Mouse (Mus musculus): ENCODE results near the gene Mydgf. TPM values are rescaled to one million over a fixed set of nuclear protein-coding genes. Genes with fewer than 3 reads are reported as not detected.

Mydgf gene
- total RNA-seq, 2 experiments from 2014 or later = 40.6 to 41.1 TPM

GRCm38 (mm10) chr17:56182975-56183657 is 604 bp downstream of the Mydgf start:
- DNase-seq (ENCODE audit: low spot score in 2 of 2) = no peak
- H3K4me3 ChIP-seq = peak overlapping the region; percentile 92
- H3K27ac ChIP-seq = peak overlapping the region; percentile 93
- no peak for TF ChIP-seq CTCF (conservative IDR thresholded peaks at IDR 0.05)

- Histone ChIP-seq H3K27ac (no peak overlapping the region), H3K4me3 (no peak overlapping the region)
- DNase-seq (ENCODE audit: low spot score in 2 of 2) = no peak
- TF ChIP-seq CTCF (conservative IDR thresholded peaks at IDR 0.05) = no peak
These were observed 8.3 kb downstream of the Mydgf start for GRCm38 (mm10) chr17:56175416-56175815.

- H3K4me3 ChIP-seq = no peak overlapping the region
- no peak overlapping the region for H3K27ac ChIP-seq
- no peak for TF ChIP-seq CTCF (conservative IDR thresholded peaks at IDR 0.05)
- DNase-seq (ENCODE audit: low spot score in 2 of 2) = no peak
These were observed 10.2 kb downstream of the Mydgf start for GRCm38 (mm10) chr17:56173401-56174046.

GRCm38 (mm10) chr17:56171881-56172280 is 11.8 kb downstream of the Mydgf start:
- DNase-seq (ENCODE audit: low spot score in 2 of 2) = no peak
- no peak overlapping the region for H3K27ac ChIP-seq
- TF ChIP-seq CTCF (conservative IDR thresholded peaks at IDR 0.05) = no peak

GRCm38 (mm10) chr17:56171456-56171855 is 12.3 kb downstream of the Mydgf start:
- DNase-seq (ENCODE audit: low spot score in 2 of 2) = no peak
- Histone ChIP-seq H3K27ac (no peak overlapping the region), H3K4me3 (no peak overlapping the region)
- no peak for TF ChIP-seq CTCF (conservative IDR thresholded peaks at IDR 0.05)

More at GRCm38 (mm10) chr17:56171881-56172280, 11.8 kb downstream of the Mydgf start:
- H3K4me3 ChIP-seq = no peak overlapping the region

GRCm38 (mm10) chr17:56170636-56171035 is 13.1 kb downstream of the Mydgf start:
- Histone ChIP-seq H3K27ac (peak overlapping the region; percentile 36; the same call in 1 of the 2 replicates), H3K4me3 (no peak overlapping the region)
- DNase-seq (ENCODE audit: low spot score in 2 of 2) = no peak
- TF ChIP-seq CTCF (conservative IDR thresholded peaks at IDR 0.05) = no peak

- TF ChIP-seq CTCF (conservative IDR thresholded peaks at IDR 0.05) = no peak
- Histone ChIP-seq H3K4me3 (no peak overlapping the region), H3K27ac (peak overlapping the region; percentile 36)
- DNase-seq (ENCODE audit: low spot score in 2 of 2) = no peak
These were observed 13.9 kb downstream of the Mydgf start for GRCm38 (mm10) chr17:56169830-56170229.

GRCm38 (mm10) chr17:56165671-56166070 is 18.0 kb downstream of the Mydgf start:
- H3K4me3 ChIP-seq = no peak overlapping the region
- TF ChIP-seq CTCF (conservative IDR thresholded peaks at IDR 0.05) = no peak
- DNase-seq (ENCODE audit: low spot score in 2 of 2) = no peak
- no peak overlapping the region for H3K27ac ChIP-seq

GRCm38 (mm10) chr17:56164510-56164909 is 19.2 kb downstream of the Mydgf start:
- H3K4me3 ChIP-seq = no peak overlapping the region
- H3K27ac ChIP-seq = no peak overlapping the region
- TF ChIP-seq CTCF (conservative IDR thresholded peaks at IDR 0.05) = no peak
- no peak for DNase-seq (ENCODE audit: low spot score in 2 of 2)

- H3K27ac ChIP-seq = no peak overlapping the region
- TF ChIP-seq CTCF (conservative IDR thresholded peaks at IDR 0.05) = no peak
- H3K4me3 ChIP-seq = no peak overlapping the region
- no peak for DNase-seq (ENCODE audit: low spot score in 2 of 2)
These were observed 20.1 kb downstream of the Mydgf start for GRCm38 (mm10) chr17:56163523-56164102.

GRCm38 (mm10) chr17:56162231-56162774 is 21.4 kb downstream of the Mydgf start, which contains the start of gene Tnfaip8l1:
Gene Tnfaip8l1, plus strand, starts transcription at chr17:56162477.
- peak; percentile 97 for DNase-seq (ENCODE audit: low spot score in 2 of 2)
- Histone ChIP-seq H3K4me3 (peak within 1 kb of the TSS; percentile 64), H3K27ac (peak within 1 kb of the TSS; percentile 64)
- no peak for TF ChIP-seq CTCF (conservative IDR thresholded peaks at IDR 0.05)

GRCm38 (mm10) chr17:56159729-56160128 is 24.0 kb downstream of the Mydgf start:
- Histone ChIP-seq H3K27ac (no peak overlapping the region), H3K4me3 (no peak overlapping the region)
- DNase-seq (ENCODE audit: low spot score in 2 of 2) = peak in 1 of 2 experiments; percentile 69
- TF ChIP-seq CTCF (conservative IDR thresholded peaks at IDR 0.05) = peak; percentile 97

- DNase-seq (ENCODE audit: low spot score in 2 of 2) = no peak
- no peak overlapping the region for H3K4me3 ChIP-seq
- no peak for TF ChIP-seq CTCF (conservative IDR thresholded peaks at IDR 0.05)
- H3K27ac ChIP-seq = no peak overlapping the region
These were observed 30.1 kb downstream of the Mydgf start for GRCm38 (mm10) chr17:56153643-56154042.
